In genomic region chr12:95690819-95691218, GRCm38 (mm10) we compare ENCODE assay signal across 8 mouse cellular contexts. TPM values are rescaled to one million over a fixed set of nuclear protein-coding genes. Genes with fewer than 3 reads are reported as not detected.
A peak's percentile ranks its signal among the peaks of the same experiment; 100 is the strongest.
DNase-seq lines count a peak whose midpoint lies in the region; ATAC-seq and TF ChIP-seq lines count a peak whose summit lies in the region.

No protein-coding gene starts in this region.

- no peaks in the 10 kb centered on the region for H3K79me2 ChIP-seq in liver, adult 2 months (ENCODE audit: control insufficient read depth, insufficient read depth, low read length)

- H3K27ac ChIP-seq in liver, adult 2 months (replicated peaks; ENCODE audit: insufficient read depth, low read depth, low read length), result no peak overlapping the region
- no peak overlapping the region for H3K27ac ChIP-seq in liver, embryonic 12.5 days
- no peak overlapping the region for H3K27ac ChIP-seq in hindbrain, embryonic 11.5 days (ENCODE audit: low read depth, low read length)
- H3K27ac ChIP-seq in limb, embryonic 13.5 days, result no peak overlapping the region

- peak; percentile 21; the same call in 1 of the 2 replicates for TF ChIP-seq CTCF in liver, adult 2 months (IDR thresholded peaks at IDR 0.05; ENCODE audit: low read depth, low read length)

- peak; percentile 29 for DNase-seq in adrenal gland, postnatal 10 days
- no peak for DNase-seq in adrenal gland, adult 2 months
- DNase-seq in liver, adult 2 months (ENCODE audit: extremely low read depth, low read depth, low spot score), result no peak
- peak; percentile 45 for DNase-seq in hindbrain, embryonic 11.5 days (ENCODE audit: low spot score)
- DNase-seq in right cerebral cortex, postnatal 10 days (ENCODE audit: low spot score in 2 of 2), result peak; percentile 68 to 77

- no peaks in the 10 kb centered on the region for H3K9me3 ChIP-seq in liver, embryonic 12.5 days (replicated peaks)
- H3K9me3 ChIP-seq in hindbrain, embryonic 11.5 days (ENCODE audit: control insufficient read depth, low read length), result no peaks in the 10 kb centered on the region
- H3K9me3 ChIP-seq in limb, embryonic 13.5 days, result no peaks in the 10 kb centered on the region

- H3K9ac ChIP-seq in liver, adult 2 months (ENCODE audit: low read depth, low read length), result no peak overlapping the region
- H3K9ac ChIP-seq in liver, embryonic 12.5 days, result no peak overlapping the region
- H3K9ac ChIP-seq in hindbrain, embryonic 11.5 days (ENCODE audit: low read depth, low read length), result no peak overlapping the region
- H3K9ac ChIP-seq in limb, embryonic 13.5 days, result no peak overlapping the region

- ATAC-seq in liver, embryonic 12.5 days, result no peak
- no peak for ATAC-seq in hindbrain, embryonic 11.5 days (ENCODE audit: low FRiP score)
- no peak for ATAC-seq in limb, embryonic 13.5 days (ENCODE audit: low FRiP score, low read depth)
- ATAC-seq in monocyte, adult 5-6 weeks (replicated peaks; ENCODE audit: insufficient number of reproducible peaks, low FRiP score, low TSS enrichment, poor library complexity, severe bottlenecking), result no peak

- H3K4me2 ChIP-seq in liver, embryonic 12.5 days, result no peak overlapping the region
- H3K4me2 ChIP-seq in hindbrain, embryonic 11.5 days (replicated peaks; ENCODE audit: low read depth, low read length), result no peak overlapping the region
- peak overlapping the region; percentile 86 for H3K4me2 ChIP-seq in limb, embryonic 13.5 days (replicated peaks)

- no peaks in the 10 kb centered on the region for H3K4me1 ChIP-seq in liver, adult 2 months (ENCODE audit: control insufficient read depth, insufficient read depth, low read length)
- no peaks in the 10 kb centered on the region for H3K4me1 ChIP-seq in liver, embryonic 12.5 days
- no peaks in the 10 kb centered on the region for H3K4me1 ChIP-seq in hindbrain, embryonic 11.5 days (replicated peaks; ENCODE audit: control insufficient read depth, insufficient read depth, low read length)
- H3K4me1 ChIP-seq in limb, embryonic 13.5 days, result peaks cover 18% of the 10 kb centered on the region

- WGBS in liver, adult 2 months, result 18% methylated on average over 9 of the region's 9 CpGs
- 10% methylated on average over 9 of the region's 9 CpGs for WGBS in liver, embryonic 12.5 days (ENCODE audit: insufficient replicate concordance)
- WGBS in hindbrain, embryonic 11.5 days, result 8% methylated on average over 9 of the region's 9 CpGs
- 4% methylated on average over 9 of the region's 9 CpGs for WGBS in limb, embryonic 13.5 days

- H3K4me3 ChIP-seq in liver, adult 2 months (ENCODE audit: insufficient read depth, low read depth, low read length), result no peak overlapping the region
- H3K4me3 ChIP-seq in liver, embryonic 12.5 days, result no peak overlapping the region
- no peak overlapping the region for H3K4me3 ChIP-seq in hindbrain, embryonic 11.5 days (ENCODE audit: low read depth, low read length)
- H3K4me3 ChIP-seq in limb, embryonic 13.5 days, result peak overlapping the region; percentile 85

- H3K27me3 ChIP-seq in liver, adult 2 months (ENCODE audit: control insufficient read depth, insufficient read depth, low read length), result peaks cover 26% of the 10 kb centered on the region
- H3K27me3 ChIP-seq in liver, embryonic 12.5 days (replicated peaks), result peaks cover 52% of the 10 kb centered on the region
- peaks cover 21% of the 10 kb centered on the region for H3K27me3 ChIP-seq in hindbrain, embryonic 11.5 days (ENCODE audit: control insufficient read depth, insufficient read depth, low read length)
- H3K27me3 ChIP-seq in limb, embryonic 13.5 days, result peaks cover 6% of the 10 kb centered on the region; the same call in 1 of the 2 replicates

- no peak for TF ChIP-seq POLR2A in liver, adult 2 months (IDR thresholded peaks at IDR 0.05; ENCODE audit: extremely low read depth, insufficient read depth, low read length)

- no peaks in the 10 kb centered on the region for H3K36me3 ChIP-seq in liver, adult 2 months (ENCODE audit: control insufficient read depth, insufficient read depth, low read length)
- no peaks in the 10 kb centered on the region for H3K36me3 ChIP-seq in liver, embryonic 12.5 days
- no peaks in the 10 kb centered on the region for H3K36me3 ChIP-seq in hindbrain, embryonic 11.5 days (ENCODE audit: control insufficient read depth, insufficient read depth, low read length)
- no peaks in the 10 kb centered on the region for H3K36me3 ChIP-seq in limb, embryonic 13.5 days

RNA-seq across cellular contexts. Expression of gene Flrt2, which starts 1.2 kb away (rescaled TPM):
- total RNA-seq in adrenal gland, postnatal 10 days (2021), result 10 to 100 TPM; 14.7 to 17.5 TPM
- total RNA-seq in adrenal gland, adult 2 months (2021), result 10 to 100 TPM; 10.4 to 11.5 TPM
- polyA plus RNA-seq in adrenal gland, adult 2 months (2012; rRNA removed), result 2.2 and 2.8 TPM in 2 replicates
- total RNA-seq in liver, adult 2 months (2014; rRNA removed), result 0.54 and 0.65 TPM in 2 replicates
- 0.07 and 0.10 TPM in 2 replicates for polyA plus RNA-seq in liver, adult 2 months (2012; rRNA removed)
- 2.9 and 4.6 TPM in 2 replicates for polyA plus RNA-seq in liver, embryonic 12.5 days (2016; fragmentation: Nextera tagmentation; extraction: Ambion mirVana)
- 31.0 and 34.0 TPM in 2 replicates for polyA plus RNA-seq in hindbrain, embryonic 11.5 days (2014; fragmentation: Nextera tagmentation; extraction: Ambion mirVana)
- polyA plus RNA-seq in limb, embryonic 13.5 days (2015; fragmentation: Nextera tagmentation; extraction: Ambion mirVana), result 53.7 and 59.8 TPM in 2 replicates
- not detected in 3 replicates for total RNA-seq in monocyte, adult 5-6 weeks (2017)

Comparison
In these comparisons a context has a peak if more than half of its experiments do, and no peak if none do; other contexts are left out.
1. DNase-seq: peak in adrenal gland, postnatal 10 days (single experiment), hindbrain, embryonic 11.5 days (single experiment) and right cerebral cortex, postnatal 10 days (2 of 2); none in adrenal gland, adult 2 months (single experiment) and liver, adult 2 months (single experiment).